Mouse (Mus musculus): ENCODE measurements at regions not wholly inside any gene's neighbourhood (a gene's known extent, or its start where the extent isn't known, plus 50 kb on each side); places are given as distances from the start of the nearest gene placed in this dataset.

GRCm38 (mm10) chr5:126392306-126392705, 849.3 kb upstream of the Tmem132c start:
- H3K4me2 ChIP-seq (ENCODE audit: low read depth, low read length), result no peak overlapping the region
- no peaks in the 10 kb centered on the region for H3K36me3 ChIP-seq (replicated peaks; ENCODE audit: control insufficient read depth, insufficient read depth, low read length)
- no peak for TF ChIP-seq EP300 (IDR thresholded peaks at IDR 0.05; ENCODE audit: low read depth)
- TF ChIP-seq CTCF (IDR thresholded peaks at IDR 0.05; ENCODE audit: low read depth), result no peak
- no peak overlapping the region for H3K9ac ChIP-seq (replicated peaks; ENCODE audit: low read depth, low read length)
- no peak for ATAC-seq (ENCODE audit: insufficient read depth, low read depth)
- 19% methylated on average over 1 of the region's 1 CpGs for WGBS
- no peaks in the 10 kb centered on the region for H3K4me1 ChIP-seq (ENCODE audit: control insufficient read depth, insufficient read depth)
- no peak overlapping the region for H3K4me3 ChIP-seq (ENCODE audit: low read depth, low read length)
- no peak overlapping the region for H3K27ac ChIP-seq (ENCODE audit: low read depth)
- peaks cover 11% of the 10 kb centered on the region; the same call in 1 of the 2 replicates for H3K9me3 ChIP-seq (replicated peaks; ENCODE audit: control insufficient read depth, low read length)
- DNase-seq (ENCODE audit: low spot score), result no peak
- no peaks in the 10 kb centered on the region for H3K27me3 ChIP-seq (ENCODE audit: control insufficient read depth, insufficient read depth, low read length)

GRCm38 (mm10) chr5:126395331-126395730, 846.3 kb upstream of the Tmem132c start:
- ATAC-seq (ENCODE audit: insufficient read depth, low read depth), result no peak
- Histone ChIP-seq H3K9ac (replicated peaks; ENCODE audit: low read depth, low read length) (no peak overlapping the region), H3K9me3 (replicated peaks; ENCODE audit: control insufficient read depth, low read length) (peaks cover 11% of the 10 kb centered on the region; the same call in 1 of the 2 replicates), H3K36me3 (replicated peaks; ENCODE audit: control insufficient read depth, insufficient read depth, low read length) (no peaks in the 10 kb centered on the region), H3K4me3 (ENCODE audit: low read depth, low read length) (no peak overlapping the region), H3K4me2 (ENCODE audit: low read depth, low read length) (no peak overlapping the region), H3K4me1 (ENCODE audit: control insufficient read depth, insufficient read depth) (no peaks in the 10 kb centered on the region), H3K27me3 (ENCODE audit: control insufficient read depth, insufficient read depth, low read length) (no peaks in the 10 kb centered on the region), H3K27ac (ENCODE audit: low read depth) (no peak overlapping the region)
- TF ChIP-seq EP300 (IDR thresholded peaks at IDR 0.05; ENCODE audit: low read depth) (no peak), CTCF (IDR thresholded peaks at IDR 0.05; ENCODE audit: low read depth) (no peak)
- no peak for DNase-seq (ENCODE audit: low spot score)
- WGBS, result 40% methylated on average over 8 of the region's 8 CpGs

DNA sequence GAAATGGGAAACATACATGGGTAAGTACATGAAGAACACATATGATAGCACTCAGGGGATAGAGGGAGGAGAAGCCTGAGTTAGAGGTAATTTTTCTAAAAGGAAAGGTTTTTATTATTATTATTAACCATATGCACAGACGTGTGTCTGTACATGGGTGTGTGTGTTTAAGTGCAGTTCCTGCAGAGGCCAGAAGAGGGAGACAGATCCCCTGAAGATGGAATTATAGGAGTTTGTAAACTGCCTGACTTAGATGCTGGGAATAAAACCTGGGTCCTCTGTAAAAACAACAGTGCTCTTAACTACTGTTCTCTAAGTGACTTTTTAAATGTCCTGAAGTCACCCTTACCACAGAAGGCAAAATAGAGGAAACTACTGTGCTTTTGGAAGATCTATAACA, 809.9 kb upstream of the Tmem132c start:
- H3K4me3 ChIP-seq (ENCODE audit: low read depth, low read length), result no peak overlapping the region
- peaks cover 10% of the 10 kb centered on the region; the same call in 1 of the 2 replicates for H3K9me3 ChIP-seq (replicated peaks; ENCODE audit: control insufficient read depth, low read length)
- ATAC-seq (ENCODE audit: insufficient read depth, low read depth), result no peak
- no peak for DNase-seq (ENCODE audit: low spot score)
- 70% methylated on average over 1 of the region's 1 CpGs for WGBS
- no peaks in the 10 kb centered on the region for H3K4me1 ChIP-seq (ENCODE audit: control insufficient read depth, insufficient read depth)
- no peak overlapping the region for H3K27ac ChIP-seq (ENCODE audit: low read depth)
- H3K9ac ChIP-seq (replicated peaks; ENCODE audit: low read depth, low read length), result no peak overlapping the region
- TF ChIP-seq EP300 (IDR thresholded peaks at IDR 0.05; ENCODE audit: low read depth) (no peak), CTCF (IDR thresholded peaks at IDR 0.05; ENCODE audit: low read depth) (no peak)
- no peaks in the 10 kb centered on the region for H3K36me3 ChIP-seq (replicated peaks; ENCODE audit: control insufficient read depth, insufficient read depth, low read length)
- H3K4me2 ChIP-seq (ENCODE audit: low read depth, low read length), result no peak overlapping the region
- H3K27me3 ChIP-seq (ENCODE audit: control insufficient read depth, insufficient read depth, low read length), result no peaks in the 10 kb centered on the region

- TF ChIP-seq CTCF (IDR thresholded peaks at IDR 0.05; ENCODE audit: low read depth), result no peak
- no peak for TF ChIP-seq EP300 (IDR thresholded peaks at IDR 0.05; ENCODE audit: low read depth)
- ATAC-seq (ENCODE audit: insufficient read depth, low read depth), result no peak
- Histone ChIP-seq H3K27ac (ENCODE audit: low read depth) (no peak overlapping the region), H3K4me2 (ENCODE audit: low read depth, low read length) (no peak overlapping the region), H3K27me3 (ENCODE audit: control insufficient read depth, insufficient read depth, low read length) (no peaks in the 10 kb centered on the region), H3K9ac (replicated peaks; ENCODE audit: low read depth, low read length) (no peak overlapping the region), H3K9me3 (replicated peaks; ENCODE audit: control insufficient read depth, low read length) (peaks cover 5% of the 10 kb centered on the region; the same call in 1 of the 2 replicates), H3K4me1 (ENCODE audit: control insufficient read depth, insufficient read depth) (no peaks in the 10 kb centered on the region), H3K36me3 (replicated peaks; ENCODE audit: control insufficient read depth, insufficient read depth, low read length) (no peaks in the 10 kb centered on the region), H3K4me3 (ENCODE audit: low read depth, low read length) (no peak overlapping the region)
- DNase-seq (ENCODE audit: low spot score), result no peak
- WGBS, result 88% methylated on average over 1 of the region's 1 CpGs
Observed at GRCm38 (mm10) chr5:126438696-126439095, 802.9 kb upstream of the Tmem132c start.

DNA sequence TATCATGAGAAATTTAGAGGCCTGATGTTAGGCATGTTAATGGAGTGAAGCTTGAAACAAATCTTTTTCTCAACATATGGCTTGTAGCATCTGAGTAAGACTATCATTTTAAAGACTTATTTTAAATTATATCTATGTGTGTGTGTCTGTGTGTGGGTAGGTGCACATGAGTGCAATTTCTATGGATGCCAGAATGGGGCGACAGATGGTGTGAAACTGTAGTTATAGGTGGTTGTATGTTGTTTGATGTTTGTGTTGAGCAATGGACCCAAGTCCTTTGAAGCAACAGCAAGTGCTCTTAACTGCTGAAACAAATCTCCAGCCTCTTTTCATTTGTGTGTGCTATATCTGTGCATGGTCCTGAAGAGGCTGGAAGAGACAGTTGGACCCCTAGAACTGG, 801.1 kb upstream of the Tmem132c start:
- DNase-seq (ENCODE audit: low spot score) (no peak), ATAC-seq (ENCODE audit: insufficient read depth, low read depth) (no peak)
- Histone ChIP-seq H3K4me1 (ENCODE audit: control insufficient read depth, insufficient read depth) (no peaks in the 10 kb centered on the region), H3K27me3 (ENCODE audit: control insufficient read depth, insufficient read depth, low read length) (no peaks in the 10 kb centered on the region), H3K9ac (replicated peaks; ENCODE audit: low read depth, low read length) (no peak overlapping the region), H3K27ac (ENCODE audit: low read depth) (no peak overlapping the region), H3K4me3 (ENCODE audit: low read depth, low read length) (no peak overlapping the region), H3K36me3 (replicated peaks; ENCODE audit: control insufficient read depth, insufficient read depth, low read length) (no peaks in the 10 kb centered on the region), H3K4me2 (ENCODE audit: low read depth, low read length) (no peak overlapping the region), H3K9me3 (replicated peaks; ENCODE audit: control insufficient read depth, low read length) (no peaks in the 10 kb centered on the region)
- 68% methylated on average over 1 of the region's 1 CpGs for WGBS
- TF ChIP-seq EP300 (IDR thresholded peaks at IDR 0.05; ENCODE audit: low read depth), result no peak
- no peak for TF ChIP-seq CTCF (IDR thresholded peaks at IDR 0.05; ENCODE audit: low read depth)

DNA sequence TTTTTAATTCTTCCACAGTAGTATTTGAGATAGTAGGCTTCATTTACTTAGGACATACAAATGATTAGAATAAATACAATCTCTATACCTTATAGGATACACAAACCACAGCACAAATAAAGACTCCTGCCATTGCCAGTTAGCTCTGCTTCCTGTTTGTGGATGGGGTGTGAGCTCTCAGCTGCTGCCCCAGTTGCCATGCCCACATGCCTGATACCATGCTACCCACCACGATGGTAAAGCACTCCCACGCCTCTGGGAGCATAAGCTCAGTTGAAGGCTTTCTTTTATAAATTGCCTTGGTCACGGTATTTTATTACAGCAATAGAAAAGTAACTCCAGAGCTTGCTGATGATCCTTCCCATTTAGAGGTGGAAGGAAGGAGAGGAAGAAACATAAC, 765.8 kb upstream of the Tmem132c start:
- no peak for ATAC-seq (ENCODE audit: insufficient read depth, low read depth)
- Histone ChIP-seq H3K9ac (replicated peaks; ENCODE audit: low read depth, low read length) (no peak overlapping the region), H3K9me3 (replicated peaks; ENCODE audit: control insufficient read depth, low read length) (0 out of 2 replicates have a peak, but pooled peaks cover 6% of the 10 kb centered on the region), H3K36me3 (replicated peaks; ENCODE audit: control insufficient read depth, insufficient read depth, low read length) (no peaks in the 10 kb centered on the region), H3K27me3 (ENCODE audit: control insufficient read depth, insufficient read depth, low read length) (no peaks in the 10 kb centered on the region), H3K27ac (ENCODE audit: low read depth) (no peak overlapping the region), H3K4me2 (ENCODE audit: low read depth, low read length) (no peak overlapping the region), H3K4me1 (ENCODE audit: control insufficient read depth, insufficient read depth) (no peaks in the 10 kb centered on the region), H3K4me3 (ENCODE audit: low read depth, low read length) (no peak overlapping the region)
- TF ChIP-seq EP300 (IDR thresholded peaks at IDR 0.05; ENCODE audit: low read depth), result no peak
- no peak for TF ChIP-seq CTCF (IDR thresholded peaks at IDR 0.05; ENCODE audit: low read depth)
- DNase-seq (ENCODE audit: low spot score), result no peak
- 61% methylated on average over 3 of the region's 3 CpGs for WGBS
